Mouse (Mus musculus): ENCODE measurements around the gene Med16.

DNA sequence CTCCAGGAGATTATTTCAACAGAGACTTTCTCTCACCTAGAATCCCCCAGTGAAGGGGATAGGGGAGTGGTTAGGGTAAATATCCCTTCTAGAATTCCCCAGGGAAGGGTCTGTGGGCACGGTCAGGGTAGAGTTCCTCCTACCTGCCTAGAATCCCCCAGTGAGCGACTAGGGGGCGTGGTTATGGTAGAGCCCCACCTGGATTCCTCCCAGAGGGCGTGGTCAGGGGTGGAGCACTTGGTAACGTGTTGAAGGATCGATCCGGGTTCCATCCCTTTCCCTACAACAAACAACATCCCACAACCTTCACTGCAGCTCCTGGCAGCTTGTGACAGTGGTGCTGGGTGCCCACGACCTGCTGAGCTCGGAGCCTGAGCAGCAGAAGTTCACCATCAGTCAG, 28.0 kb downstream of the Med16 start:
- TF ChIP-seq POLR2A (IDR thresholded peaks at IDR 0.05; ENCODE audit: extremely low read depth, insufficient read depth, low read length): no peak
- TF ChIP-seq CTCF (IDR thresholded peaks at IDR 0.05; ENCODE audit: extremely low read depth, insufficient read depth, low read length): no peak

Data from cortical plate, adult 2 months (tissue).